Mouse (Mus musculus) kidney, adult 18-20 months (tissue): ENCODE measurements around the gene Zfp53.
"Not testable (repeated sequence)": the region's sequence is repeated elsewhere in the genome, so short reads cannot be mapped to it uniquely, and the experiment has no call there.

ENCODE experiments used
- DNase-seq: peaks from one replicate; pipeline ENCODE4 v3.0.0; 2021

The Zfp53 gene

GRCm38 (mm10) chr17:21488760-21489499 is at the start of gene Zfp53:
Gene Zfp53 (plus strand): TSS chr17:21488998.
- peak; percentile 89 for DNase-seq

GRCm38 (mm10) chr17:21449669-21450068 is 39.1 kb upstream of the Zfp53 start:
- DNase-seq: peak; percentile 74

GRCm38 (mm10) chr17:21450138-21450704 is 38.6 kb upstream of the Zfp53 start, which contains the start of gene Zfp51:
Gene Zfp51 (plus strand): TSS chr17:21450374.
- DNase-seq: peak; percentile 94

GRCm38 (mm10) chr17:21463550-21463949 is 25.2 kb upstream of the Zfp53 start:
- DNase-seq: no peak

- no peak for DNase-seq
Observed at GRCm38 (mm10) chr17:21472032-21472652, 16.7 kb upstream of the Zfp53 start.

GRCm38 (mm10) chr17:21472653-21473307 is 16.0 kb upstream of the Zfp53 start:
- DNase-seq: no peak

- DNase-seq: peak; percentile 42
Observed at GRCm38 (mm10) chr17:21473362-21474190, 15.2 kb upstream of the Zfp53 start.

GRCm38 (mm10) chr17:21474729-21475128 is 14.1 kb upstream of the Zfp53 start:
- DNase-seq: peak; percentile 36

- DNase-seq: not testable (repeated sequence)
Observed at GRCm38 (mm10) chr17:21475290-21475689, 13.5 kb upstream of the Zfp53 start.

- DNase-seq: not testable (repeated sequence)
Observed at GRCm38 (mm10) chr17:21476351-21476750, 12.4 kb upstream of the Zfp53 start.

- DNase-seq: not testable (repeated sequence)
Observed at GRCm38 (mm10) chr17:21478103-21478777, 10.6 kb upstream of the Zfp53 start.

- DNase-seq: no peak
Observed at GRCm38 (mm10) chr17:21489500-21490001, 753 bp downstream of the Zfp53 start.

- no peak for DNase-seq
Observed at GRCm38 (mm10) chr17:21501365-21501764, 12.6 kb downstream of the Zfp53 start.

- DNase-seq: no peak
Observed at GRCm38 (mm10) chr17:21504524-21504923, 15.7 kb downstream of the Zfp53 start.

GRCm38 (mm10) chr17:21506258-21506657 is 17.5 kb downstream of the Zfp53 start:
- DNase-seq: no peak

- DNase-seq: no peak
Observed at GRCm38 (mm10) chr17:21509756-21510155, 21.0 kb downstream of the Zfp53 start.

GRCm38 (mm10) chr17:21515403-21516105 is 26.8 kb downstream of the Zfp53 start:
- DNase-seq: peak; percentile 71

- DNase-seq: peak; percentile 80
Observed at GRCm38 (mm10) chr17:21516201-21517129, 27.7 kb downstream of the Zfp53 start.

GRCm38 (mm10) chr17:21517130-21517671 is 28.4 kb downstream of the Zfp53 start:
- DNase-seq: no peak

GRCm38 (mm10) chr17:21526270-21526669 is 37.5 kb downstream of the Zfp53 start:
- DNase-seq: no peak
